Mouse (Mus musculus) hindbrain, embryonic 16.5 days (tissue): ENCODE data around the gene Sh3bp1. TPM values are rescaled to one million over a fixed set of nuclear protein-coding genes. Genes with fewer than 3 reads are reported as not detected.
"Not testable (repeated sequence)": the region's sequence is repeated elsewhere in the genome, so short reads cannot be mapped to it uniquely, and the experiment has no call there.

Source experiments
- ATAC-seq: fragments of 200-750 bp; cut with Nextera tagmentation; 2 replicates; pipeline ENCODE4 v1.8.0; 2017; ENCODE audit warnings: moderate TSS enrichment, moderate library complexity
- H3K27ac ChIP-seq: fragments of 300-500 bp; sonication (generic); 2 replicates; pipeline ENCODE4 v1.5.1; 2014; ENCODE audit warnings: low read depth, mild to moderate bottlenecking, control low read depth, low read length, moderate library complexity
- H3K27me3 ChIP-seq: fragments of 300-500 bp; sonication (generic); replicated peaks from 2 replicates; pipeline ENCODE4 v1.6.1; 2014; ENCODE audit warnings: low read length; ENCODE audit not compliant: control insufficient read depth, insufficient read depth
- H3K36me3 ChIP-seq: fragments of 300-500 bp; sonication (generic); 2 replicates; pipeline ENCODE4 v1.6.1; 2014; ENCODE audit warnings: mild to moderate bottlenecking, low read length, moderate library complexity, mixed read lengths; ENCODE audit not compliant: control insufficient read depth, insufficient read depth
- H3K4me1 ChIP-seq: fragments of 300-500 bp; sonication (generic); 2 replicates; pipeline ENCODE4 v1.6.1; 2014; ENCODE audit warnings: low read depth, low read length; ENCODE audit not compliant: control insufficient read depth, insufficient read depth
- H3K4me2 ChIP-seq: fragments of 300-500 bp; sonication (generic); 2 replicates; pipeline ENCODE4 v1.6.1; 2014; ENCODE audit warnings: mild to moderate bottlenecking, low read length, control low read depth, moderate library complexity
- H3K4me3 ChIP-seq: fragments of 300-500 bp; sonication (generic); 2 replicates; pipeline ENCODE4 v1.5.1; 2014; ENCODE audit warnings: mild to moderate bottlenecking, low read length, control low read depth, moderate library complexity
- H3K9ac ChIP-seq: fragments of 300-500 bp; sonication (generic); 2 replicates; pipeline ENCODE4 v1.6.1; 2014; ENCODE audit warnings: low read depth, mild to moderate bottlenecking, control low read depth, low read length, moderate library complexity
- H3K9me3 ChIP-seq: fragments of 300-500 bp; sonication (generic); 2 replicates; pipeline ENCODE4 v1.6.1; 2014; ENCODE audit warnings: mild to moderate bottlenecking, low read length, moderate library complexity; ENCODE audit not compliant: control insufficient read depth
- WGBS: fragments of 180-500 bp; shearing (Covaris S2); extraction: QIAGEN DNeasy Blood & Tissue Kit; methylation state at CpG from one replicate; pipeline ENCODE4 v1.1.7; 2014; 5-methylcytosine and 5-hydroxymethylcytosine counted together
- polyA plus RNA-seq: library from polyadenylated mRNA; unstranded; fragments of >200 nt; fragmentation: Nextera tagmentation; extraction: Ambion mirVana; gene quantifications from 2 replicates; pipeline ENCODE4 v1.2.1, GENCODE M21; 2015

The Sh3bp1 gene
- polyA plus RNA-seq, 1 experiment from 2014 or later: 4.5 TPM

DNA sequence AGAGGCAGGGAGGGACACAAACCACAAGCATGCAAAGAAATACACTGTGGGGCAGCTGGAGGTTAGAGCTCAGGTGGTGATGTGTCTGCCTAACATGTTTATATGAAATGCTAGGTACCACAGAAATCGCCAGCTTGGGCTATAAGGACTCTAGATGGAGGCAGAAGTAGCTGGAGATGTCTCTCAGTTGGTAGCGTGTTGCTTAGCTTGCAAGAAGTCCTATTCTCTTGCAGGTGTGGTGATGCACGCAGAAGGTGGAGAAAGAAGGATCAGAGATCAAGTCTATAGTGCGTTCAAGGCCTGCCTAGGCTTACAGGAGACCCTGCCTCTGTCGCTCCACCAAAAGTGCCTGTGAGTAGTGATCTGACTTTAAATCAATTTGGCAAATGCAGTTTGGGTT is 24.0 kb upstream of the Sh3bp1 start:
- H3K4me2 ChIP-seq: peak overlapping the region; percentile 66
- peaks cover 21% of the 10 kb centered on the region for H3K4me1 ChIP-seq
- H3K9ac ChIP-seq: peak overlapping the region; percentile 75; the same call in 1 of the 2 replicates
- no peak for ATAC-seq
- no peaks in the 10 kb centered on the region for H3K36me3 ChIP-seq
- H3K4me3 ChIP-seq: peak overlapping the region; percentile 62; the same call in 1 of the 2 replicates
- 80% methylated on average over 5 of the region's 5 CpGs for WGBS
- peak overlapping the region; percentile 96 for H3K27ac ChIP-seq
- H3K9me3 ChIP-seq: no peaks in the 10 kb centered on the region
- H3K27me3 ChIP-seq: no peaks in the 10 kb centered on the region

DNA sequence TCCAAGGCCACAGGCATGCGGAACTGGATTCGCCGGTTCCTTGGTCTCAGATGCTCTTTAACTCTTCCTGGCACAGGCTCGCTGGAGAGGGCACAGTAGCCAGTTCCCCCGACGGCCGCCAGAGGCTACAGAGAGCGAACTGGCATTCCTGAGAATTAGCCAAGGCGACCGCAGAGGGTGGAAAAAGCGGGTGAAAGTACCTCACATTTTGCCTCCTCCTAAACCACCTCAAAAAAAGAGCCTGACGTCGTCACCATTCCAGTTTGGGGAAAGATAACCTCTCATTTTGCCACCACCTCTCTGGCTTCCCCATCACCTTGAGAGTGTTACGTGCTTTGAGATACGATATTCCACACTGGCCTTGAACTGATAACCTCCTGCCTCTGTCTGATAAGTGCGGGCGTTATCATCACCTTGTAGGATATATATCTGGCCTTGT is 23.3 kb upstream of the Sh3bp1 start:
- Histone ChIP-seq H3K36me3 (peaks cover 3% of the 10 kb centered on the region; the same call in 1 of the 2 replicates), H3K4me3 (peak overlapping the region; percentile 62), H3K4me1 (peaks cover 21% of the 10 kb centered on the region), H3K9ac (peak overlapping the region; percentile 75), H3K27ac (peak overlapping the region; percentile 96), H3K4me2 (peak overlapping the region; percentile 66), H3K9me3 (no peaks in the 10 kb centered on the region), H3K27me3 (no peaks in the 10 kb centered on the region)
- 4% methylated on average over 17 of the region's 17 CpGs for WGBS
- peak; percentile 47 for ATAC-seq

DNA sequence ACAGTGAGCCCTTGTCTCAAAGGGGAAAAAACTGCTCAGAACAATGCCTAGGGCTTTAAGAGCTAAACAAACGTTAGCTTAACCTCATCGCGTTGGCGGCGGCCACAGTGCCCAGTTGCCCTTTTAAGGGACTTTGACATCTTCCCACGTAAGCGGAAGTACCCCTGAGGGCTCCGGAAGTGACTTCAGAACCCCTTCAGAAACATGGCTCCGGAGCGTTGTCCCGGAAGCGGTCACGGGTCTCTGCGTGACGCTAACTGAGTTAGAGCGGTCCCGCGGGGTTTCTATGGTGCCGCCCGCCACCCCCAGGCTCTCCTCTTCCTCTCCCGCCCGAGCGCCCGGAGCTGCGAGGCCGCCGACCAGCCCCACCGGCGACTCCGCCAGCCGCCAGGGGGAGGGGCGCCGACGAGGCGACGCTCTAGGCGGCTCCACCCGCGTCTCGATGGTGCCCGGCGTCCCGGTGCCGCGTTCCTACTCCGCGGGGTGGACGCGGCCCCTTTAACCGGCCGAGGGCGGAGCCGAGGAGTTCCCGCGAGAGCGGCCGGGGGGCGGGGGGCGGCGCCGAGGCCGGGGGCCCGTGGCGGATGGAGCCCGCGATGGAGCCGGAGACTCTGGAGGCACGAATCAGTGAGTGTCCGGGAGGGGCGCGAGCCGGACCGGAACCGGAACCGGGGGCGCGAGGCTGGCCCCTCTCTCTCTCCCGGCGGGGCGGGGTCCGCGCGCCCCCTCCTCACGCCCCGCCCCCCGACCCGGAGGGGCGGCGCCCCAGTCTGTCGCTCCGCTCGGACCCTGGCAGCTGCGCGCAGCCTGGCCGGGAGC is 22.4 kb upstream of the Sh3bp1 start, which contains the start of gene Gga1:
Gene Gga1 (plus strand): TSS at position 200 of the 819 bp plus-strand sequence.
- Histone ChIP-seq H3K9ac (peak within 1 kb of the TSS; percentile 75), H3K9me3 (no peaks in the 10 kb centered on the region), H3K4me1 (peaks cover 21% of the 10 kb centered on the region), H3K4me3 (peak within 1 kb of the TSS; percentile 62), H3K36me3 (peaks cover 7% of the 10 kb centered on the region; the same call in 1 of the 2 replicates), H3K27ac (peak within 1 kb of the TSS; percentile 96), H3K4me2 (peak within 1 kb of the TSS; percentile 97), H3K27me3 (no peaks in the 10 kb centered on the region)
- ATAC-seq: peak; percentile 92
- under 1% methylated on average over 48 of the region's 95 CpGs for WGBS

DNA sequence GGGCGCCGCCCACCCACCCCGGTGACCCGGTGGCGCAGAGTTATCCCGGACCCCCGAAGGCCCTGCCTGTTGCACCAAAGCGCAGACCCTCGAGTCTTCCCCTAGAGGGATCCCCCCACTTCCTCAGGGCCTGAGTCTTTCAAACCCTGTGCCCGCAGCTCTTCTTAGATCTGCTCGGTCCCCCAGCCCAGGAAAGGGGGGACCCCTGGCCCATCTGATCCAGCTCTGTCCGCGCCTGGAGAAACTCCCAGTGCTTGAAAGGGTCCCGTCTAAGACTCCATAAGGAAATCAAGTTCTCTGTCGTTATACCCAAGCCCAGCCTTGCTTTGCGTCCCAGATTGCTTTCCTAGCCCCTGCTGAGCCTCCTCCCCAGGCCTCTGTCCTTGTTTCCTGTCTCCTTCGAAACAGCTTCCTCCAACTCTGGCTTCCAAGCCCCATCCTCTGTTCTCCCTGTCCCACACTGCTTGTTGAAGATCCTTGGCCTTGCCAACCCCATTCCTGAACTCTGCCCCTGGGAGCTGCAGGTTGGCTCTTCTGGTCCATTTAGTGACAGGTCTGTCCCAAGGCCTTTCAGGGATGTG is 21.7 kb upstream of the Sh3bp1 start:
- H3K4me1 ChIP-seq: peaks cover 21% of the 10 kb centered on the region
- H3K9me3 ChIP-seq: no peaks in the 10 kb centered on the region
- peaks cover 8% of the 10 kb centered on the region for H3K36me3 ChIP-seq
- WGBS: under 1% methylated on average over 16 of the region's 17 CpGs
- peak overlapping the region; percentile 75 for H3K9ac ChIP-seq
- no peaks in the 10 kb centered on the region for H3K27me3 ChIP-seq
- peak overlapping the region; percentile 97 for H3K4me2 ChIP-seq
- H3K27ac ChIP-seq: peak overlapping the region; percentile 96
- H3K4me3 ChIP-seq: peak overlapping the region; percentile 62
- no peak; the same call in 1 of the 2 replicates for ATAC-seq

DNA sequence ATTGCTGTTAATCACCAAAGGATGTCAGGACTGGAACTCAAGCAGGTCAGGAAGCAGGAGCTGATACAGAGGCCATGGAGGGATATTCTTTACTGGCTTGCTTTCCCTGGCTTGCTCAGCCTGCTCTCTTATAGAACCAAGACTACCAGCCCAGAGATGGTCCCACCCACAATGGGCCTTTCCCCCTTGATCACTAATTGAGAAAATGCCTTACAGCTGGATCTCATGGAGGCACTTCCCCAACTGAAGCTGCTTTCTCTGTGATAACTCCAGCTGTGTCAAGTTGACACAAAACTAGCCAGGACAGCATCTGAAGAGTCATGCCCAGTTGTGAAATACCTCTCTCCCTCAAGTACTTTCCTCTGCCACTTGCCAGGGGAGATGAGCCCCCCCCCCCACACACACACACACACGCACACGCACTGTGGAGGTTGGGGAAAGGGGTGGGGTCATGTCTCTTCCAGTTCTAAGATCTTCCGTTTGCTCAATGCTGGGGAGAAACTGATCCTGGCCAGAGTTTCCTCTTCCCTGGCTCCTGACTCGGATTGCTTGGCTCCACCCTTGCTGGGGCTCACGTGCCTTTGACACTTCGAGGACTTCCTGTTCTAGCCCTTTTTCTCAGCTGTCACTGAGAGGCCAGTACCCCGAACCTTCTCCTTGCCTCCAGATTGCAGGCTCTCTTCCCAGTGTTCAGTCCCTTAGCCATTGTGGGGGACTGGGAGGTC is 20.6 kb upstream of the Sh3bp1 start:
- 77% methylated on average over 7 of the region's 7 CpGs for WGBS
- H3K9me3 ChIP-seq, H3K9ac ChIP-seq, ATAC-seq, H3K4me3 ChIP-seq, H3K4me2 ChIP-seq, H3K27me3 ChIP-seq, H3K27ac ChIP-seq: not testable (repeated sequence)
- peaks cover 21% of the 10 kb centered on the region for H3K4me1 ChIP-seq
- H3K36me3 ChIP-seq: peaks cover 18% of the 10 kb centered on the region

DNA sequence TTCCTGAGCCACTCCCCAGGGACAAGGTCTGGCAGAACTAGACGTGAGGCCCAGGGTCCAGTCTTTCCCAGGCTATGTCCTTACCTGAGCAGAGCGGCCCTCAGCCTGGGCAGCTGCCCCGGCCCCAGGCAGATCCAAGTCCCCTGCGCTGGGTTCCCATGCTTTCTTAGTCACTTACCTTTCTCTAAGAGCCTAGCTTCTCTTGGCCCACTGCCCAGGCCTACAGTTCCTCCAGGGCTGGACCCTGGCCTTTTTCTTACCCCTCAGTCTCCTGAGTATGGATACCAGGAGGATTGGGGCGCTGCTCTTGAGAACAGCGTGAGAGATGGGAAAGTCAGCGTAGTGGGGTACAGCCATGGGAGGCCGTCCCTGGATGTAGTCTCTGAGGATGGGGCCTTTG is 19.1 kb upstream of the Sh3bp1 start:
- peaks cover 28% of the 10 kb centered on the region for H3K36me3 ChIP-seq
- no peaks in the 10 kb centered on the region for H3K9me3 ChIP-seq
- no peaks in the 10 kb centered on the region for H3K27me3 ChIP-seq
- H3K27ac ChIP-seq: no peak overlapping the region
- H3K4me3 ChIP-seq: no peak overlapping the region
- 93% methylated on average over 8 of the region's 8 CpGs for WGBS
- no peak overlapping the region for H3K4me2 ChIP-seq
- no peak for ATAC-seq
- H3K9ac ChIP-seq: peak overlapping the region; percentile 22; the same call in 1 of the 2 replicates
- H3K4me1 ChIP-seq: peaks cover 19% of the 10 kb centered on the region

DNA sequence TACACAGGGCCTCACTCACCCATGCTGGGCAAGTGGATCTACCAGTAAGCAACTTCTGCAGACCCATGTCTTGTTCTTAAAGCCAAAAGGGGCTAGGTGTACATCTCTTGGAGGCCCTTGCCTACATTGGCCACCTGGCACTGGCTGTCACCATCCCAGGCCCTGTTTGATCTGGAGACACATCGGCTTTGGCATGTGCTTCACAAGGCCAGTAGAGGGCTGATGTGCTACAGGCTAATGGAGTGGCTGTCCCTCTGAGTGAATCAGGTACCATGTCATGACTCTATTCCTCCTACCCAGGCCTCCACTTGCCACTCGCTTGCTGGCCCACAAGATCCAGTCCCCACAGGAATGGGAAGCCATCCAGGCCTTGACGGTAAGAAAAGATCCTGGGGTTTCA is 17.7 kb upstream of the Sh3bp1 start:
- ATAC-seq: no peak
- no peak overlapping the region for H3K9ac ChIP-seq
- H3K4me2 ChIP-seq: no peak overlapping the region
- no peaks in the 10 kb centered on the region for H3K9me3 ChIP-seq
- peaks cover 33% of the 10 kb centered on the region for H3K36me3 ChIP-seq
- WGBS: 85% methylated on average over 3 of the region's 3 CpGs
- H3K4me1 ChIP-seq: peaks cover 14% of the 10 kb centered on the region
- H3K27ac ChIP-seq: no peak overlapping the region
- H3K4me3 ChIP-seq: no peak overlapping the region
- H3K27me3 ChIP-seq: no peaks in the 10 kb centered on the region

DNA sequence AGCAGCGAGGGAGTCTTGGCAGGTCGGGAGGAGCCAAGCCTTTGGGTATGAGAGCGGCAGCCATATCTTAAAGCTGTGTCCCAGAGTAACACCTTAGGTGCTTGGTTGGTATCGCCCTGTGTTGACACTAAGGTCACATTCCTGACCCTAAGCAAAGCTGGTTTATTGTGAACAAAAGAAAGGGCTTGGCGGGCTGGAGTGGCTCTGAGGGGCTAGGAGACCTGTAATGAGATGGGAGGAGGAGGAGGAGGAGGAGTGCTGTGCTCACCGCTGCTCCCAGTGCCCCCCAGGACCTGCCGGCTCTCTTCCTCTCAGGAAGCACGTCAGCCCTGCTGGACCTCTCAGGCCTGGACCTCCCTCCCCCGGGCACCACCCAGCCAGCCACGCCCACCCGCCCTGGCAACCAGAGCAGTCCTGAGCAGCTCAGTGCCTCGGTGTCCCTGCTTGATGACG is 10.1 kb upstream of the Sh3bp1 start:
- Histone ChIP-seq H3K27ac (no peak overlapping the region), H3K9ac (no peak overlapping the region), H3K4me1 (no peaks in the 10 kb centered on the region), H3K36me3 (peaks cover 35% of the 10 kb centered on the region), H3K4me3 (no peak overlapping the region), H3K27me3 (no peaks in the 10 kb centered on the region), H3K4me2 (no peak overlapping the region), H3K9me3 (no peaks in the 10 kb centered on the region)
- 35% methylated on average over 13 of the region's 13 CpGs for WGBS
- no peak for ATAC-seq

DNA sequence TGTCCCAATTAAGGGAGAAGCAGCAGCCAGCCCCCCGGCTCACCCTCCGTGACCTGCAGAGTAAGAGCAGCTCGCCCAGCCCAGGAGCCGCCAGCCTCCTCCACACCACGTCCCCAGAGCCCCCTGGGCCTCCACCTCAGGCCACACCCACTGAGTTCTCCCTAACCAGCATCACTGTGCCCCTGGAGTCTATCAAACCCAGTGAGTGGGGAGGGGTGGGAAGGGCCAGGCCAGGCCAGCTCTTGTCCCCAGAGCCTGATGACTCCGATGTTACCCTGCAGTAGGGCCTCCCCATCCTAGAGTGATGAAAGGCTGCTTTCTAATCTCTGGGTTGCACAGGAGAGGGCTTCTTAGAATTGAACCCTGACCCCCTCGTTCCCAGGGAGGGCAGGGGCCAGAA is 7.1 kb upstream of the Sh3bp1 start:
- H3K27me3 ChIP-seq: no peaks in the 10 kb centered on the region
- ATAC-seq: no peak
- no peak overlapping the region for H3K4me2 ChIP-seq
- H3K36me3 ChIP-seq: peaks cover 20% of the 10 kb centered on the region
- no peak overlapping the region for H3K27ac ChIP-seq
- 69% methylated on average over 7 of the region's 7 CpGs for WGBS
- no peaks in the 10 kb centered on the region for H3K4me1 ChIP-seq
- H3K9me3 ChIP-seq: no peaks in the 10 kb centered on the region
- no peak overlapping the region for H3K4me3 ChIP-seq
- H3K9ac ChIP-seq: no peak overlapping the region
